Mouse (Mus musculus) testis, adult 2 months (tissue): ENCODE data around the gene Nabp1.

ENCODE experiments used
- CTCF ChIP-seq: fragments of 200-500 bp; IDR thresholded peaks from 2 replicates; pipeline ENCODE4 v1.5.1; 2012; ENCODE audit warnings: low read depth, mild to moderate bottlenecking, inconsistent platforms, low read length, moderate library complexity; ENCODE audit not compliant: control insufficient read depth, insufficient read depth, insufficient replicate concordance
- POLR2A ChIP-seq: fragments of 200-500 bp; IDR thresholded peaks from 2 replicates; pipeline ENCODE4 v1.6.1; 2012; ENCODE audit warnings: low read depth, mild to moderate bottlenecking, inconsistent platforms, low read length, moderate library complexity; ENCODE audit not compliant: control insufficient read depth

DNA sequence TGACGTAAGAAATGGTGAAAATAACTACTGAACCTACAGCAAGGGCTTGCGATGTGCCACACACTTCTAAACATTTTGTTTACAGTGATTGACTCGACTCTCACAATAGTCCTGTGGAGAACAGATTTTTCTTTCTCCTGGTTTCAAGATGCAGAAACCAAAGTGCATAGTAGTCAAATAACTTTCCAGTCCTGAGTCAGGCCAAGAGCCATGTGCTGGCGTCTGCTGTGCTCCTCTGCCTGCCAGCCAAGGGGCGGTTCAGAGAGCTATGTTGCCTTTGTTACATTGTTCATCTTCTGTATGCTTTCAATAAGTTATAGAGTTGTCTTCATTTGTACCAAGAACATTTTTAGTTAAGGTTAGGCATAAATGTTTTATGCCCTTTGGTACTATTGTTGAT, 29.2 kb upstream of the Nabp1 start:
- no peak for TF ChIP-seq CTCF
- TF ChIP-seq POLR2A = no peak
